Mouse (Mus musculus) splenic B cell, adult 2 months (primary cell): ENCODE results near the gene Ubap2l.

Experiments
- DNase-seq: peaks from one replicate; pipeline ENCODE4 v3.0.0-alpha.2; 2011; ENCODE audit warnings: low read depth, low spot score
- H3K27me3 ChIP-seq: 2 replicates; pipeline ENCODE4 v1.6.1; 2012; ENCODE audit warnings: mild to moderate bottlenecking, low read length, moderate library complexity, mixed read lengths; ENCODE audit not compliant: control insufficient read depth, poor library complexity, insufficient read depth, severe bottlenecking
- H3K36me3 ChIP-seq: 2 replicates; pipeline ENCODE4 v1.6.1; 2012; ENCODE audit warnings: mild to moderate bottlenecking, low read length, moderate library complexity, mixed read lengths; ENCODE audit not compliant: control insufficient read depth, poor library complexity, insufficient read depth, severe bottlenecking

The Ubap2l gene

GRCm38 (mm10) chr3:90079763-90080497, 27.5 kb upstream of the Ubap2l start:
- no peaks in the 10 kb centered on the region; the same call in none of the 2 replicates for H3K36me3 ChIP-seq
- H3K27me3 ChIP-seq = no peaks in the 10 kb centered on the region
- DNase-seq = peak; percentile 81

GRCm38 (mm10) chr3:90079133-90079762, 26.8 kb upstream of the Ubap2l start:
- peak; percentile 96 for DNase-seq
- Histone ChIP-seq H3K27me3 (no peaks in the 10 kb centered on the region), H3K36me3 (no peaks in the 10 kb centered on the region; the same call in 1 of the 2 replicates)

DNA sequence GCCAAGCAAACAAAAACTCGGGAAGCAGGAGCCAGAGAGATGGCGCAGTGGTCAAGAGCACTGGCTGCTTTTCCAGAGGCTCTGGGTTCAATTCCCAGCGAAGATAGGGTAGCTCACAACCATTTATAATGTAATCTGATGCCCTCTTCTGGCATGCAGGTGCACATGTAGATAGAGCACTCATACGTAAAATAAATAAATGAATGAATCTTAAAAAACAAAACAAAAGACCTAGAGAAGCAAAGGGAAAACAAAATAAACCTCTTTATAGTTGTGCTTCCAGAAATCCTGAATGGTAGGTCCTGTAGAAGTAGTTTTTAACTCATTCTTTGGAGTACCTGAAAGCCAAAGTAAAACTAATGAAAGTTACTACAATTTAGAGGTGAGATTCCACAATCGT, 25.8 kb upstream of the Ubap2l start:
- Histone ChIP-seq H3K27me3 (no peaks in the 10 kb centered on the region), H3K36me3 (no peaks in the 10 kb centered on the region)
- no peak for DNase-seq

DNA sequence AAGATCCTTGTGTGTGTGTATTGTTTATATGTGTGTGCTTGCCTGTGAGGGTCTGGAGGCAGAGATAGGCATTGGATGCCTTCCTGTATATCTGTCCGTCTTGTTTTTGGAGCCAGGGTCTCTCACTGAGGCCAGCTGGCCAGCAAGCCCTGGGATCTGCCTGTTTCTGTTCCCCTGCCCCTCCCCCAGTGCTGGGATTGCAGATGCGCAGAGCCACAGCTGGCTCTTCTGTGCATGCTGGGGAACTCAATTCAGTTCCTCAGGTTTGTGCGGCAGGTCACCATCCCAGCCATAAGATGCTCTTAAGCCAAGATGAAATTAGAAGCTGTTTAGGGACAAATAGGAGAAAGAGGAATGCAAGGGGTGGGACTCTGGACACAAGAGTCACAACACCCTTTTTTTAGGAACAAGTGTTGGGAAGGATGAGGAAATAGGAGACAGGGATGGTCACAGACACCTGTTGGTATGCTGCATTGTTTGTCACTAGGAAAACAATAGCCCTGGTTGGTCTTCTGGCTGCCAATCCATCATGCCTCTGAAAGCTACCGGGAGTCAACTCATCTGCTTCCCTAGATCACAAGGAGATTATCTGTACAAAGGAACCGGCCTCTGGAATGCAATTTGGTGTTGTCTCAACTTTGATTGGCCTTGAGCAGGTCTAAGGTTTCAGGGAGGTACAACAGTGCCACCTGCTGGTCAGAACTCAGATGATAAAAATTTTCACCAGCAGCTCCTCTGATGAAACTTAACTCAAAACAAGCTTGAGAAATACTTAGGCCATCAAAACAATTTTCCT, 24.7 kb upstream of the Ubap2l start:
- Histone ChIP-seq H3K36me3 (no peaks in the 10 kb centered on the region), H3K27me3 (no peaks in the 10 kb centered on the region)
- DNase-seq = peak; percentile 91

GRCm38 (mm10) chr3:90072294-90072693, 19.9 kb upstream of the Ubap2l start, which contains the start of gene Tpm3:
Gene Tpm3, plus strand, starts transcription at chr3:90072649.
- Histone ChIP-seq H3K27me3 (no peaks in the 10 kb centered on the region), H3K36me3 (no peaks in the 10 kb centered on the region)
- DNase-seq = peak; percentile 45

DNA sequence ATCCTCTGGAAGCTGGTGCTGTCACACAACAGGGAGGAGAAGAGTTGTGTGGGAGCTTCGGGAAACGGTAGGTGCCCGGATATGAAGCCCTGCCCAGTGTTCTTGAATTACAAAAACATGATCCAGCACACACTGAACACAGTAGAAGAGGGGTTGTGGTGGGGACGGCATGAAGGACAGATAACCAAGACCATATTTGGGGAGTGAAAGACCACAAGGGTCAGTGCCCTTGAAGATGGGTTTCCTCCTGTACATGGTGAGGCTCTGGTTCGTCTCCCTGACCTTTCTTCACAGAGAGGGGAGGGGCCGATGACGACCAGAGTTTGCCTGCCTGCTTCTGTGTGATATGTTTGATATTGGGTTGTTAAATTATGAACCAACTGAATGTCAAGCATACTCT, 17.3 kb upstream of the Ubap2l start:
- no peaks in the 10 kb centered on the region for H3K27me3 ChIP-seq
- H3K36me3 ChIP-seq = no peaks in the 10 kb centered on the region
- no peak for DNase-seq

- DNase-seq = no peak
- Histone ChIP-seq H3K36me3 (peaks cover under 1% of the 10 kb centered on the region), H3K27me3 (no peaks in the 10 kb centered on the region)
Observed at GRCm38 (mm10) chr3:90067851-90068250, 15.4 kb upstream of the Ubap2l start.

DNA sequence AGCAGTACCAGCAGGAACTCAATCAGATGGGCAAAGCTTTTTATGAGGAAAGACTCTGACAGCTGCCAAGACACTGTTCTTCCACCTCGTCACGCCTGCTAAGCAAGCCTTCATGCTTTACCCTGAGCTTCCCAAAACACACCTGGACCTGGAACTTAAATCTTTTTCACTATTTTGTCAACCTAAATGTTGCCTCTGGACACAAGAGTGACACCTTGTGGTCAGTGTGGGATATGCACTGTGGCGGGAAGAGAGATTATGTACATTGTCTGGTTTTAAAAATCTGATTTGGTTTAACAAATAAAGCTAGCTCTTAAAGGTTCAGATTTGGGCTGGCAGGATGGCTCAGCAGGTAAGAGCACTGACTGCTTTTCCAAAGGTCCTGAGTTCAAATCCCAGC, 13.1 kb upstream of the Ubap2l start:
- Histone ChIP-seq H3K36me3 (peaks cover 7% of the 10 kb centered on the region), H3K27me3 (no peaks in the 10 kb centered on the region)
- DNase-seq = peak; percentile 76

- Histone ChIP-seq H3K36me3 (peaks cover 7% of the 10 kb centered on the region), H3K27me3 (no peaks in the 10 kb centered on the region)
- no peak for DNase-seq
Observed at GRCm38 (mm10) chr3:90064383-90064782, 12.0 kb upstream of the Ubap2l start.

GRCm38 (mm10) chr3:90062539-90062938, 10.1 kb upstream of the Ubap2l start:
- Histone ChIP-seq H3K27me3 (no peaks in the 10 kb centered on the region), H3K36me3 (peaks cover 10% of the 10 kb centered on the region)
- no peak for DNase-seq

DNA sequence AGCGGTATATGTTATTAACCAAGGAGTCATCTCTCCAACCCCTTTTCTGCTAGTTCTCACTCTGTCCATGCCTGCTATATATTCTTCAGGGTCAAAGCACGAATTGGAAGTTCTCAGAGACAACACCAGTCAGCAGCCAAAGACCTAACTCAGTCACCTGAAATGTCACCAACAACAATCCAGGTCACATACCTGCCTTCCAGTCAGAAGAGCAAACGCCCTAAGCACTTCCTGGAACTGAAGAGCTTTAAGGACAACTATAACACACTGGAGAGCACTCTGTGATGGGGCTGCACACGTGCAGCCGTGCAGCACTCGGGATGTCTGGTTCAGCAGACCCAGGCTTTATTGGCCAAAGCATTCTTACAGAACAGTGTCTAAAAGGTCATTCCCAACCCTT, 9.1 kb upstream of the Ubap2l start:
- Histone ChIP-seq H3K36me3 (peaks cover 15% of the 10 kb centered on the region), H3K27me3 (no peaks in the 10 kb centered on the region)
- no peak for DNase-seq

- peak; percentile 82 for DNase-seq
- H3K36me3 ChIP-seq = peaks cover 2% of the 10 kb centered on the region; the same call in 1 of the 2 replicates
- H3K27me3 ChIP-seq = no peaks in the 10 kb centered on the region
Observed at GRCm38 (mm10) chr3:90051441-90052350, 732 bp downstream of the Ubap2l start, which contains the start of gene 4933434E20Rik. Gene 4933434E20Rik, plus strand, starts transcription at chr3:90051636.

DNA sequence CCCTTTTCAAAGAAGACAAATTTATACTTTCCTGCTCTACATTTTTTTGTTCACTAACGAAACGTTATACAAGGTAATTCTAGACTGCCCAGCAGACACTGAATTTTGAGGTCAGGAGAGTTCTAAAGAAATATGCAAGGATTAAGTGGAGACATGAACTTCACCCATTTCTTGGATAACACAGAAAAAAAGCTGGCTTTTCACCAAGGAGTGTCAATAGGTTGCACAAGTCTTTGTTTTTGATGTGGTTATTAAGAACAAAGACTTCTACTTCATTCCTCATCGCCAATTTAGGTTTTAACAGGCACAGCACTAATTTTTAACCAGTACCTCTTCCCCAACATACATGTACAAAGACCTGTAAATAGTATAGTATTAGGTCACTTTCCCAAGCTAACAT, 2.7 kb downstream of the Ubap2l start:
- DNase-seq = no peak
- peaks cover 5% of the 10 kb centered on the region; the same call in 1 of the 2 replicates for H3K36me3 ChIP-seq
- no peaks in the 10 kb centered on the region for H3K27me3 ChIP-seq

DNA sequence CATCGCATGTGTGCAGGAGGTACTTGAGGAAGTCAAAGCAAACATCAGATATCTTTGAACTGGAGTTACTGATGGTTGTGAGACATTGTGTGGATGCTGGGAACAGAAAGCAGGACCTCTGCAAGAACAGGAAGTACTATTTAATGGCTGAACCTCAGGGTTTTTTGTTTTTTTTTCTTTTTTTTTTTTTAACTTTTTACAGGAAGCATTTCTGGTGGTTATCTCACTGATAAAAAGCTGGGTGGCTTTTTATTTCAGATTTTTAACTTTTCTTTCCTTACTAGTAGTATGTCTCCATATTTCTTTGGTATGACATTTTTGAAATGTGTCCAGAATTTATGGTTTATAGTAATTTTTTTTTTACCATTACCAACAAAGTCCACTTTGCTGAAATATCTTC, 16.2 kb downstream of the Ubap2l start:
- H3K27me3 ChIP-seq = no peaks in the 10 kb centered on the region
- no peak for DNase-seq

More for the DNA sequence above, 16.2 kb downstream of the Ubap2l start:
- H3K36me3 ChIP-seq = peaks cover 17% of the 10 kb centered on the region
